Comparison of ENCODE assay signal across 9 mouse cellular contexts in genomic region chr12:54192305-54192661, GRCm38 (mm10). TPM values are rescaled to one million over a fixed set of nuclear protein-coding genes. Genes with fewer than 3 reads are reported as not detected.
DNase-seq lines count a peak whose midpoint lies in the region; ATAC-seq and TF ChIP-seq lines count a peak whose summit lies in the region.
"Had no signal": no experiment of that assay in that cellular context is flagged by ENCODE, and none has a peak within 500 bp of the region (broad histone marks: within the 10 kb centered on the region; RNA-seq: fewer than 3 reads in every experiment).

No protein-coding gene starts in this region.

- H3K27me3 ChIP-seq in kidney, embryonic 14.5 days (ENCODE audit: control insufficient read depth, insufficient read depth, low read length) = no peaks in the 10 kb centered on the region; the same call in 1 of the 2 replicates
- H3K27me3 ChIP-seq in limb, embryonic 12.5 days = peaks cover 5% of the 10 kb centered on the region; the same call in 1 of the 2 replicates
- H3K27me3 ChIP-seq in neural tube, embryonic 12.5 days (replicated peaks) = no peaks in the 10 kb centered on the region

- WGBS in kidney, embryonic 14.5 days = 2% methylated on average over 5 of the region's 5 CpGs
- under 1% methylated on average over 5 of the region's 5 CpGs for WGBS in limb, embryonic 12.5 days
- 2% methylated on average over 5 of the region's 5 CpGs for WGBS in neural tube, embryonic 12.5 days

- TF ChIP-seq CTCF in embryonic fibroblast, embryonic 13.5 days (IDR thresholded peaks at IDR 0.05; ENCODE audit: borderline replicate concordance, insufficient read depth, low read length) = no peak

- peak overlapping the region; percentile 38 for H3K4me2 ChIP-seq in kidney, embryonic 14.5 days (replicated peaks; ENCODE audit: low read depth, low read length)
- H3K4me2 ChIP-seq in limb, embryonic 12.5 days = peak overlapping the region; percentile 52
- H3K4me2 ChIP-seq in neural tube, embryonic 12.5 days (replicated peaks) = peak overlapping the region; percentile 58

- no peaks in the 10 kb centered on the region for H3K9me3 ChIP-seq in kidney, embryonic 14.5 days (ENCODE audit: control insufficient read depth, low read length)
- no peaks in the 10 kb centered on the region for H3K9me3 ChIP-seq in limb, embryonic 12.5 days
- H3K9me3 ChIP-seq in neural tube, embryonic 12.5 days = no peaks in the 10 kb centered on the region

- peak overlapping the region; percentile 33; the same call in 1 of the 2 replicates for H3K27ac ChIP-seq in kidney, embryonic 14.5 days (ENCODE audit: low read depth, low read length)
- no peak overlapping the region for H3K27ac ChIP-seq in embryonic fibroblast, embryonic 13.5 days (ENCODE audit: insufficient read depth, low read length)
- H3K27ac ChIP-seq in limb, embryonic 12.5 days = peak overlapping the region; percentile 74; the same call in 1 of the 2 replicates
- H3K27ac ChIP-seq in neural tube, embryonic 12.5 days = no peak overlapping the region

- intact Hi-C loops in left cerebral cortex, postnatal 14 days (cut with DNase I) = no loop called here

- H3K4me1 ChIP-seq in kidney, embryonic 14.5 days (ENCODE audit: control insufficient read depth, insufficient read depth, low read length) = peaks cover 7% of the 10 kb centered on the region
- H3K4me1 ChIP-seq in embryonic fibroblast, embryonic 13.5 days (ENCODE audit: control insufficient read depth, insufficient read depth, low read length) = peaks cover 15% of the 10 kb centered on the region
- peaks cover 46% of the 10 kb centered on the region for H3K4me1 ChIP-seq in limb, embryonic 12.5 days (replicated peaks)
- peaks cover 29% of the 10 kb centered on the region for H3K4me1 ChIP-seq in neural tube, embryonic 12.5 days

- ATAC-seq in kidney, embryonic 14.5 days (ENCODE audit: low FRiP score, low TSS enrichment) = no peak
- peak; percentile 23 for ATAC-seq in limb, embryonic 12.5 days (ENCODE audit: insufficient number of reproducible peaks, insufficient read depth, low FRiP score, low TSS enrichment, low read depth)
- ATAC-seq in neural tube, embryonic 12.5 days (ENCODE audit: low FRiP score, low read depth) = peak; percentile 43; the same call in 1 of the 2 replicates

- no peaks in the 10 kb centered on the region for H3K36me3 ChIP-seq in kidney, embryonic 14.5 days (ENCODE audit: control insufficient read depth, insufficient read depth, low read length)
- no peaks in the 10 kb centered on the region for H3K36me3 ChIP-seq in limb, embryonic 12.5 days
- no peaks in the 10 kb centered on the region for H3K36me3 ChIP-seq in neural tube, embryonic 12.5 days
- H3K36me3 ChIP-seq: G1E had no signal

- peak; percentile 38; the same call in 1 of the 2 replicates for TF ChIP-seq POLR2A in embryonic fibroblast, embryonic 13.5 days (IDR thresholded peaks at IDR 0.05; ENCODE audit: low read depth, low read length)

- no peak overlapping the region for H3K9ac ChIP-seq in kidney, embryonic 14.5 days (ENCODE audit: low read depth, low read length)
- 0 out of 2 replicates have a peak overlapping the region, but pooled peaks have one; percentile 24 for H3K9ac ChIP-seq in limb, embryonic 12.5 days (replicated peaks)
- peak overlapping the region; percentile 18; the same call in 1 of the 2 replicates for H3K9ac ChIP-seq in neural tube, embryonic 12.5 days

- DNase-seq in kidney, adult 11 months = no peak
- no peak for DNase-seq in adrenal gland, adult 8-10 months
- no peak for DNase-seq in layer of hippocampus, postnatal 36 days
- DNase-seq in left cerebral cortex, postnatal 14 days (ENCODE audit: low spot score in 2 of 2) = no peak

- H3K4me3 ChIP-seq in kidney, embryonic 14.5 days (ENCODE audit: low read length) = peak overlapping the region; percentile 13; the same call in 1 of the 2 replicates
- no peak overlapping the region for H3K4me3 ChIP-seq in embryonic fibroblast, embryonic 13.5 days (ENCODE audit: insufficient read depth, low read length)
- H3K4me3 ChIP-seq in limb, embryonic 12.5 days (replicated peaks) = peak overlapping the region; percentile 31
- H3K4me3 ChIP-seq in neural tube, embryonic 12.5 days = no peak overlapping the region; the same call in 1 of the 2 replicates

RNA-seq across cellular contexts. Expression of gene Egln3, which starts 11.4 kb away (rescaled TPM):
- polyA plus RNA-seq in kidney, embryonic 14.5 days (2014; fragmentation: Nextera tagmentation; extraction: Ambion mirVana) = 13.5 and 14.5 TPM in 2 replicates
- 6.6 and 7.5 TPM in 2 replicates for polyA plus RNA-seq in embryonic fibroblast, embryonic 13.5 days (2011; ENCODE audit: insufficient read length, low read depth, missing spikeins)
- polyA plus RNA-seq in limb, embryonic 12.5 days (2016; fragmentation: Nextera tagmentation; extraction: Ambion mirVana) = 3.0 and 3.4 TPM in 2 replicates
- polyA plus RNA-seq in neural tube, embryonic 12.5 days (2016; fragmentation: Nextera tagmentation; extraction: Ambion mirVana) = 3.8 and 4.5 TPM in 2 replicates
- 1 to 10 TPM; 3.6 to 8.9 (median 5.1) TPM for total RNA-seq in adrenal gland, adult 8-10 months (2022)
- 1 to 10 TPM; 4.9 to 5.2 TPM for total RNA-seq in layer of hippocampus, postnatal 36 days (2021)
- total RNA-seq in left cerebral cortex, postnatal 14 days (2021) = 10 to 100 TPM; 11.3 to 11.4 TPM
- polyA plus RNA-seq: G1E had no signal

Comparison
In these comparisons a context has a peak if more than half of its experiments do, and no peak if none do; other contexts are left out.
1. H3K27ac ChIP-seq: peak in kidney, embryonic 14.5 days (single experiment) and limb, embryonic 12.5 days (single experiment); none in embryonic fibroblast, embryonic 13.5 days (single experiment) and neural tube, embryonic 12.5 days (single experiment).
2. H3K4me3 ChIP-seq: peak in kidney, embryonic 14.5 days (single experiment) and limb, embryonic 12.5 days (single experiment); none in embryonic fibroblast, embryonic 13.5 days (single experiment) and neural tube, embryonic 12.5 days (single experiment).
3. Peak in every context shown above with its lines, with median percentiles within 50 percentile points of each other: H3K4me2 ChIP-seq.